Mouse (Mus musculus) limb, embryonic 11.5 days (tissue): ENCODE data around the gene Pum2. TPM values are rescaled to one million over a fixed set of nuclear protein-coding genes. Genes with fewer than 3 reads are reported as not detected.

Experiments
- ATAC-seq: fragments of 200-750 bp; cut with Nextera tagmentation; 2 replicates; pipeline ENCODE4 v1.8.0; 2017; ENCODE audit warnings: low read depth; ENCODE audit not compliant: insufficient number of reproducible peaks, low FRiP score, low TSS enrichment
- DNase-seq: peaks from one replicate; pipeline ENCODE4 v3.0.0-alpha.2; 2015; ENCODE audit warnings: low spot score
- H3K27ac ChIP-seq: fragments of 300-500 bp; sonication (generic); replicated peaks from 2 replicates; pipeline ENCODE4 v1.5.1; 2014; ENCODE audit warnings: low read depth, mild to moderate bottlenecking, low read length
- H3K27me3 ChIP-seq: fragments of 300-500 bp; sonication (generic); 2 replicates; pipeline ENCODE4 v1.6.1; 2014; ENCODE audit warnings: mild to moderate bottlenecking, low read length, mixed read lengths; ENCODE audit not compliant: control insufficient read depth, insufficient read depth
- H3K36me3 ChIP-seq: fragments of 300-500 bp; sonication (generic); 2 replicates; pipeline ENCODE4 v1.6.1; 2014; ENCODE audit warnings: mild to moderate bottlenecking, low read length, moderate library complexity, mixed read lengths; ENCODE audit not compliant: control insufficient read depth, insufficient read depth
- H3K4me1 ChIP-seq: fragments of 300-500 bp; sonication (generic); 2 replicates; pipeline ENCODE4 v1.6.1; 2014; ENCODE audit warnings: low read length, mixed read lengths; ENCODE audit not compliant: control insufficient read depth, insufficient read depth
- H3K4me2 ChIP-seq: fragments of 300-500 bp; sonication (generic); 2 replicates; pipeline ENCODE4 v1.6.1; 2014; ENCODE audit warnings: low read depth, mild to moderate bottlenecking, moderate library complexity; ENCODE audit not compliant: severe bottlenecking
- H3K4me3 ChIP-seq: fragments of 300-500 bp; sonication (generic); 2 replicates; pipeline ENCODE4 v1.5.1; 2014; ENCODE audit warnings: low read depth, low read length
- H3K9ac ChIP-seq: fragments of 300-500 bp; sonication (generic); 2 replicates; pipeline ENCODE4 v1.6.1; 2014; ENCODE audit warnings: mild to moderate bottlenecking, low read length
- H3K9me3 ChIP-seq: fragments of 300-500 bp; sonication (generic); 2 replicates; pipeline ENCODE4 v1.6.1; 2016; ENCODE audit warnings: low read length; ENCODE audit not compliant: control insufficient read depth
- WGBS: fragments of 180-500 bp; shearing (Covaris S2); extraction: QIAGEN DNeasy Blood & Tissue Kit; methylation state at CpG from one replicate; pipeline ENCODE4 v1.1.7; 2014; 5-methylcytosine and 5-hydroxymethylcytosine counted together
- polyA plus RNA-seq: library from polyadenylated mRNA; unstranded; fragments of >200 nt; fragmentation: Nextera tagmentation; extraction: Ambion mirVana; gene quantifications from 2 replicates; pipeline ENCODE4 v1.2.1, GENCODE M21; 2014

The Pum2 gene
- polyA plus RNA-seq, 1 experiment from 2014 or later: 73.6 TPM

DNA sequence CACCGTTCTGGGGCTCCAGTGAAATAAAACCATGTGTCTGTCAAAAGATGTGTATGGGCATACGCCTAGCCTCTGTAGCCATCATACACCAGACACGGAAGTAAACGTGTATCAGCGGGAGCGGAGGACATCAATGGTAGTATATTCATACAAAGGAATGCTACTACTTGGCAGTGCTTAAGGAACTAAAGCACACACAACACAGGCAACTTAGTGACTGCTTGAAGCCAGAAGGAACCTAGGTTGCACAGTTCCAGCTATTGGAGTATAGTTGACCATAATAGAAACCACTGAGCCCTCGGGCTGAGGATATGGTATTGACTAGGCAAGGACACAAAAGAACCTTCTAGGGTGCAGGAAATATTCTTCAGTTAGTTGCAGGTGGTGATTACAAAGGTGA is 124.0 kb downstream of the Pum2 start:
- H3K9ac ChIP-seq: no peak overlapping the region
- H3K4me1 ChIP-seq: peaks cover 29% of the 10 kb centered on the region
- H3K27me3 ChIP-seq: no peaks in the 10 kb centered on the region
- ATAC-seq (no peak), DNase-seq (no peak)
- peak overlapping the region; percentile 84 for H3K27ac ChIP-seq
- WGBS: 88% methylated on average over 7 of the region's 7 CpGs
- H3K36me3 ChIP-seq: peaks cover 12% of the 10 kb centered on the region
- peaks cover 5% of the 10 kb centered on the region; the same call in 1 of the 2 replicates for H3K9me3 ChIP-seq
- no peak overlapping the region for H3K4me3 ChIP-seq
- H3K4me2 ChIP-seq: no peak overlapping the region

DNA sequence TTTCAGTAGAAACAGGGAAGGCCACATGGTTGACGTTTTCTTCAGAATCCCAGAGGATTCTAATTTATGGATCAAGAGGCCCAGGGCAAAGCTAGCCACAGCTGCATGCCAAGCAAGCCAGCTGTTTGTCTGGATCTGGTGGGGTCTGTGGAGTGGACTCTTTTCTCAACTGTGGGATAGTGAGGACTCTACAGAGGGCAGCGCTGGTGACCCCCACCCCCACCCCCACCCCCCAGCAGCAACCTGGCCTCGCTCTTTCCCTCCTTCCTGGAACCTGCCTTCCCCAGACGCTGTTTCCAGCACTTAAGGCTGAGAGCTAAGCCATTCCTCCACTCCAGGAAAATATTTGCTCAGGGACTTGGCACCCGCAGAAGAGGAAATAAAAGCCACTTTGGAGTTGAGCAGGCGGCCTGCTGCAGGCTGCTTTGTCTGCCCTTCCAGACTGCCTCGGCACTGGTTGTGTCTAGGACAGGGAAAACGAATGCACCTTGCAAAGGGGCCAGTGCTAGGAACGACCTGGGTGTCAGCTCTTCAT is 124.6 kb downstream of the Pum2 start:
- ATAC-seq: peak; percentile 52; the same call in 1 of the 2 replicates

More for the DNA sequence above, 124.6 kb downstream of the Pum2 start:
- H3K27ac ChIP-seq: peak overlapping the region; percentile 84
- H3K9me3 ChIP-seq: peaks cover 5% of the 10 kb centered on the region; the same call in 1 of the 2 replicates
- no peak overlapping the region for H3K4me3 ChIP-seq
- H3K36me3 ChIP-seq: peaks cover 12% of the 10 kb centered on the region
- no peaks in the 10 kb centered on the region for H3K27me3 ChIP-seq
- DNase-seq: peak; percentile 54
- H3K4me2 ChIP-seq: no peak overlapping the region
- no peak overlapping the region for H3K9ac ChIP-seq
- H3K4me1 ChIP-seq: peaks cover 35% of the 10 kb centered on the region
- WGBS: 32% methylated on average over 9 of the region's 9 CpGs

Other genes with a start within 250 kb of the Pum2 start
- gene Rhob, start 174.1 kb upstream of the Pum2 start, polyA plus RNA-seq: 27.6 and 28.7 TPM in 2 replicates
- not detected in 2 replicates for gene Slc7a15, start 75.1 kb upstream of the Pum2 start, polyA plus RNA-seq
- 219 and 223 TPM in 2 replicates for gene Sdc1, start 97.2 kb downstream of the Pum2 start, polyA plus RNA-seq
- 202 and 212 TPM in 2 replicates for gene Laptm4a, start 247.5 kb downstream of the Pum2 start, polyA plus RNA-seq